In genomic region chr1:61639114-61640093, GRCm38 (mm10) we compare ENCODE assay signal across 10 mouse cellular contexts. TPM values are rescaled to one million over a fixed set of nuclear protein-coding genes. Genes with fewer than 3 reads are reported as not detected.
A peak's percentile ranks its signal among the peaks of the same experiment; 100 is the strongest.
DNase-seq lines count a peak whose midpoint lies in the region; ATAC-seq and TF ChIP-seq lines count a peak whose summit lies in the region.
"Had no signal": no experiment of that assay in that cellular context is flagged by ENCODE, and none has a peak within 500 bp of the region (broad histone marks: within the 10 kb centered on the region; RNA-seq: fewer than 3 reads in every experiment).

No protein-coding gene starts in this region.

- H3K36me3 ChIP-seq in forebrain, embryonic 14.5 days (ENCODE audit: control insufficient read depth, insufficient read depth, low read length): no peaks in the 10 kb centered on the region
- H3K36me3 ChIP-seq in hindbrain, embryonic 14.5 days (replicated peaks; ENCODE audit: control insufficient read depth, insufficient read depth): no peaks in the 10 kb centered on the region
- no peaks in the 10 kb centered on the region for H3K36me3 ChIP-seq in midbrain, postnatal 0 days (ENCODE audit: insufficient read depth, low read length)

- H3K27ac ChIP-seq in gastrocnemius, adult 2 months: peak overlapping the region; percentile 88
- 0 out of 2 replicates have a peak overlapping the region, but pooled peaks have one; percentile 33 for H3K27ac ChIP-seq in forebrain, embryonic 14.5 days (ENCODE audit: low read depth, low read length)
- no peak overlapping the region for H3K27ac ChIP-seq in hindbrain, embryonic 14.5 days
- peak overlapping the region; percentile 18; the same call in 1 of the 2 replicates for H3K27ac ChIP-seq in midbrain, postnatal 0 days (ENCODE audit: low read depth, low read length)
- H3K27ac ChIP-seq: macrophage had no signal

- H3K4me1 ChIP-seq in forebrain, embryonic 14.5 days (ENCODE audit: control insufficient read depth, insufficient read depth, low read length): no peaks in the 10 kb centered on the region; the same call in 1 of the 2 replicates
- 0 out of 2 replicates have a peak, but pooled peaks cover 4% of the 10 kb centered on the region for H3K4me1 ChIP-seq in hindbrain, embryonic 14.5 days (replicated peaks; ENCODE audit: control insufficient read depth, insufficient read depth, low read length)
- no peaks in the 10 kb centered on the region for H3K4me1 ChIP-seq in midbrain, postnatal 0 days (ENCODE audit: insufficient read depth, low read length)

- no peaks in the 10 kb centered on the region for H3K27me3 ChIP-seq in forebrain, embryonic 14.5 days (replicated peaks; ENCODE audit: control insufficient read depth, insufficient read depth, low read length)
- peaks cover 12% of the 10 kb centered on the region; the same call in 1 of the 2 replicates for H3K27me3 ChIP-seq in hindbrain, embryonic 14.5 days (ENCODE audit: control insufficient read depth, insufficient read depth, low read length)
- H3K27me3 ChIP-seq in midbrain, postnatal 0 days (ENCODE audit: insufficient read depth, low read length): no peaks in the 10 kb centered on the region

- DNase-seq in gastrocnemius, adult 2 months: no peak
- DNase-seq in gastrocnemius, postnatal 10 days: no peak
- DNase-seq in ZHBTc4 (ENCODE audit: low read depth, low spot score): peak; percentile 33
- DNase-seq in forebrain, embryonic 14.5 days (ENCODE audit: low spot score): peak; percentile 27
- DNase-seq in hindbrain, embryonic 14.5 days (ENCODE audit: low spot score): no peak
- DNase-seq in liver: peak; percentile 6
- peak; percentile 19 for DNase-seq in midbrain, postnatal 0 days (ENCODE audit: low spot score)

- WGBS in forebrain, embryonic 14.5 days: 3% methylated on average over 39 of the region's 40 CpGs
- 3% methylated on average over 40 of the region's 40 CpGs for WGBS in hindbrain, embryonic 14.5 days
- 5% methylated on average over 38 of the region's 40 CpGs for WGBS in midbrain, postnatal 0 days

- peak; percentile 71 for ATAC-seq in forebrain, embryonic 14.5 days
- ATAC-seq in hindbrain, embryonic 14.5 days (ENCODE audit: low FRiP score): peak; percentile 68; the same call in 1 of the 2 replicates
- ATAC-seq in midbrain, postnatal 0 days (ENCODE audit: low FRiP score): peak; percentile 67
- ATAC-seq in monocyte, adult 5-6 weeks (replicated peaks; ENCODE audit: insufficient number of reproducible peaks, low FRiP score, low TSS enrichment, poor library complexity, severe bottlenecking): no peak

- peak overlapping the region; percentile 77 for H3K9ac ChIP-seq in forebrain, embryonic 14.5 days (ENCODE audit: low read length)
- H3K9ac ChIP-seq in hindbrain, embryonic 14.5 days: peak overlapping the region; percentile 73
- H3K9ac ChIP-seq in midbrain, postnatal 0 days (replicated peaks; ENCODE audit: low read length, poor library complexity, severe bottlenecking): peak overlapping the region; percentile 68

- peak overlapping the region; percentile 98 for H3K4me2 ChIP-seq in forebrain, embryonic 14.5 days (ENCODE audit: low read length)
- peak overlapping the region; percentile 96 for H3K4me2 ChIP-seq in hindbrain, embryonic 14.5 days (replicated peaks)
- H3K4me2 ChIP-seq in midbrain, postnatal 0 days (ENCODE audit: low read depth, low read length, poor library complexity, severe bottlenecking): peak overlapping the region; percentile 99

- TF ChIP-seq CTCF in gastrocnemius, adult 2 months (IDR thresholded peaks at IDR 0.05): no peak
- TF ChIP-seq CTCF in midbrain, postnatal 0 days (IDR thresholded peaks at IDR 0.05): peak; percentile 29

- peak overlapping the region; percentile 77 for H3K4me3 ChIP-seq in gastrocnemius, adult 2 months
- H3K4me3 ChIP-seq in forebrain, embryonic 14.5 days (ENCODE audit: low read depth, low read length): peak overlapping the region; percentile 74
- H3K4me3 ChIP-seq in hindbrain, embryonic 14.5 days (replicated peaks; ENCODE audit: low read length): peak overlapping the region; percentile 87
- peak overlapping the region; percentile 78 for H3K4me3 ChIP-seq in midbrain, postnatal 0 days (ENCODE audit: low read depth, low read length)

- H3K9me3 ChIP-seq in forebrain, embryonic 14.5 days (replicated peaks; ENCODE audit: control insufficient read depth, low read length): no peaks in the 10 kb centered on the region
- H3K9me3 ChIP-seq in hindbrain, embryonic 14.5 days (ENCODE audit: control insufficient read depth, low read length): no peaks in the 10 kb centered on the region
- no peaks in the 10 kb centered on the region for H3K9me3 ChIP-seq in midbrain, postnatal 0 days (ENCODE audit: low read length)

- intact Hi-C loops in gastrocnemius, adult 2 months (cut with DNase I): no loop called here

RNA-seq across cellular contexts. Expression of gene Pard3b, which starts 0.8 kb away (rescaled TPM):
- 1 to 10 TPM; 4.2 to 7.4 TPM for total RNA-seq in gastrocnemius, adult 2 months (2021)
- total RNA-seq in gastrocnemius, postnatal 10 days (2021): 10 to 100 TPM in 1 of 2 experiments, 1 to 10 TPM in 1; 9.6 to 10.7 TPM
- polyA plus RNA-seq in forebrain, embryonic 14.5 days (2014; fragmentation: Nextera tagmentation; extraction: Ambion mirVana): 4.3 and 5.9 TPM in 2 replicates
- polyA plus RNA-seq in hindbrain, embryonic 14.5 days (2014; fragmentation: Nextera tagmentation; extraction: Ambion mirVana): 10.7 and 12.3 TPM in 2 replicates
- 5.3 and 7.4 TPM in 2 replicates for total RNA-seq in midbrain, postnatal 0 days (2014; rRNA removed)
- polyA plus RNA-seq in midbrain, postnatal 0 days (2015; fragmentation: Nextera tagmentation; extraction: Ambion mirVana): 5.3 and 7.0 TPM in 2 replicates
- total RNA-seq in monocyte, adult 5-6 weeks (2017): 0.43 to 1.2 TPM (median 0.57 TPM) in 3 replicates
- total RNA-seq: MEL had no signal

Comparison
In these comparisons a context has a peak if more than half of its experiments do, and no peak if none do; other contexts are left out.
1. DNase-seq: peak in ZHBTc4 (single experiment), forebrain, embryonic 14.5 days (single experiment), liver (single experiment) and midbrain, postnatal 0 days (single experiment); none in gastrocnemius, adult 2 months (single experiment), gastrocnemius, postnatal 10 days (single experiment) and hindbrain, embryonic 14.5 days (single experiment).
2. Peak in every context shown above with its lines, with median percentiles within 50 percentile points of each other: H3K4me3 ChIP-seq, H3K4me2 ChIP-seq and H3K9ac ChIP-seq.